Mouse (Mus musculus): ENCODE data around the gene Bin2.

DNA sequence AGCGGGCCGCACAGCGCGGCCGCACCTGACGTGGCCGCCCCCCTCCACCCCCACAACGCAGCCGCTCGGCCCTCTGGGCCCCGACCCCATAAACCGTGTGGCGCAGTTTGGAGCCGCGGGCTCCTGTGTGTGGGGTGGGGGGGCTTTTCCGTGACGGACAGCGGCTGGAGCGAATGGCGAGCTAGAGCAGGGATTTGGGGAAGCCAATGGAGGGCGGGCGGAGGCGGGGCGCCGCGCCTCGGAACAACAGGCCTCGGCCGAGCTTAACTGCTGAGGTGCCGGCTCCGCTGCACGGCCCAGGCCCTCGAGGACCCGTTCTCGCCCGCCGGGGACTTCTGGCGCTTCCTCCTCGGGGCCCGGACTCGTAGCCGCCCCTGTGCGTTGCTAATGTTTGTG lies 53.5 kb downstream of the Bin2 start:
- TF ChIP-seq CTCF (IDR thresholded peaks at IDR 0.05) = no peak
- no peak for TF ChIP-seq EP300 (IDR thresholded peaks at IDR 0.05)

Measured in lung, postnatal 0 days (tissue).